In the genomic region with DNA sequence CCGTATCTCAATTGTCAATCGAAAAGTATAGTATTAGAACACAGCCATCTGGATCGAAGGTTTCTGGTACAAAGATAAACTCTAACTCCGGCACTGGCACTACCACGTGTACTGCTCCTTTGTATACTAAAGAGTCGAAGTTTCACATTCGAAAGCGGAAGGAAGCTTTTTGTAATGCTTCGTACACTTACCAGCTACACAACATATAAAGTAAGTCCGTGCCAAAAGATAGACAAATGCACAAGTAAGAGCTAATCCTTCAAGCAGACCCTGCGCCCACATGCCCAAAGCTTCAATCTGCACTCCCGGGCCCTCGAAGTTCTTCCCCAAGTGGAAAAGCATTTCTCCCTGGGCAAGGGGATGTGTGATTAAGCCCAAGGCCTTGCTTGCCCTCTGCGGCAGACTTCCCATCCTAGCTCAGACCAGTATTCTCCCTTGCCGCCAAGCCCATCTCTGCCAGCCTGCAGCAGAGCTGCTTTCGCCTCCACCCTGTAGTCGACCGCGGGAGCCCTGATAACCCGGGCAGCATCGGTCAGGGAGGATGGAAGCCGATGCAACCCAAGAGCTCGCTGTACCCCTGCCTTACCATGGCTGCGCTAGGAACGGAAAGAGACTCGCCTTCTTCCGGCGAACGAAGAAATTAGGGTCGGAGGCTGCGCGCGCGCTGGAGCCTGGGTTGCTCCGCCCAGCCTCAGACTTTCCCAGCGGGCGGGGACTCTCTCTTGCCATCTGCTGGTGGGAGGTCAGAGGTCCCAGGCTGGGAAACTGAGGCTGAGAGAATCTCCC, we compare ENCODE assay signal across 8 mouse cellular contexts. TPM values are rescaled to one million over a fixed set of nuclear protein-coding genes. Genes with fewer than 3 reads are reported as not detected.
DNase-seq lines count a peak whose midpoint lies in the region; ATAC-seq lines count a peak whose summit lies in the region.

Gene Rps4x, minus strand, starts transcription at position 683 of the 786 bp plus-strand sequence.

- 20% methylated on average over 37 of the region's 37 CpGs for WGBS in intestine, embryonic 16.5 days

- peak within 1 kb of the TSS; percentile 53 for H3K4me2 ChIP-seq in intestine, embryonic 16.5 days (ENCODE audit: low read depth, low read length)

- peak within 1 kb of the TSS; percentile 69 for H3K27ac ChIP-seq in intestine, embryonic 16.5 days (ENCODE audit: low read length)

- H3K4me1 ChIP-seq in intestine, embryonic 16.5 days (ENCODE audit: control insufficient read depth, insufficient read depth, low read length), result no peaks in the 10 kb centered on the region

- no peaks in the 10 kb centered on the region for H3K27me3 ChIP-seq in intestine, embryonic 16.5 days (replicated peaks; ENCODE audit: control insufficient read depth, insufficient read depth, low read length)

- H3K4me3 ChIP-seq in intestine, embryonic 16.5 days (ENCODE audit: low read length), result peak within 1 kb of the TSS; percentile 58

- H3K9me3 ChIP-seq in intestine, embryonic 16.5 days (ENCODE audit: control insufficient read depth, low read length), result no peaks in the 10 kb centered on the region

- H3K9ac ChIP-seq in intestine, embryonic 16.5 days (ENCODE audit: low read depth, low read length), result peak within 1 kb of the TSS; percentile 79

- DNase-seq in adrenal gland, postnatal 10 days, result peak; percentile 87
- peak; percentile 78 for DNase-seq in embryo, embryonic 9.5 days (ENCODE audit: extremely low spot score)
- DNase-seq in gastrocnemius, postnatal 4 days (ENCODE audit: low spot score in 2 of 2), result peak; percentile 63 to 76
- DNase-seq in left cerebral cortex, postnatal 25 days (ENCODE audit: low spot score in 2 of 2), result peak; percentile 74 to 80
- peak; percentile 82 for DNase-seq in mesoderm, embryonic 11.5 days (ENCODE audit: low read depth, low spot score)
- peak; percentile 78 for DNase-seq in right cerebral cortex, postnatal 25 days
- DNase-seq in urinary bladder, postnatal 36 days (ENCODE audit: low spot score in 2 of 2), result peak; percentile 73 to 83

- peak; percentile 87 for ATAC-seq in intestine, embryonic 16.5 days

- intact Hi-C loops in left cerebral cortex, postnatal 25 days (cut with DNase I), result no loop called here

- H3K36me3 ChIP-seq in intestine, embryonic 16.5 days (ENCODE audit: control insufficient read depth, insufficient read depth, low read length), result no peaks in the 10 kb centered on the region; the same call in 1 of the 2 replicates

RNA-seq across cellular contexts. Expression of gene Rps4x, which starts in this region (rescaled TPM):
- 1,000 to 10,000 TPM; 1,082 to 1,181 TPM for total RNA-seq in adrenal gland, postnatal 10 days (2021)
- 1,000 to 10,000 TPM; 1,319 to 1,445 TPM for total RNA-seq in gastrocnemius, postnatal 4 days (2021)
- polyA plus RNA-seq in intestine, embryonic 16.5 days (2015; fragmentation: Nextera tagmentation; extraction: Ambion mirVana), result 634 and 696 TPM in 2 replicates
- 100 to 1,000 TPM; 387 to 447 TPM for total RNA-seq in left cerebral cortex, postnatal 25 days (2021)

Comparison
In these comparisons a context has a peak if more than half of its experiments do, and no peak if none do; other contexts are left out.
1. Peak in every context shown above with its lines: DNase-seq, ATAC-seq, H3K4me3 ChIP-seq and H3K27ac ChIP-seq.